Mouse (Mus musculus) midbrain, embryonic 11.5 days (tissue): ENCODE results near the gene Tjp2. TPM values are rescaled to one million over a fixed set of nuclear protein-coding genes. Genes with fewer than 3 reads are reported as not detected.

Experiments used
- ATAC-seq: fragments of 200-750 bp; cut with Nextera tagmentation; 2 replicates; pipeline ENCODE4 v1.8.0; 2017; ENCODE audit warnings: moderate TSS enrichment, moderate library complexity; ENCODE audit not compliant: low FRiP score
- DNase-seq: peaks from one replicate; pipeline ENCODE4 v3.0.0; 2015; ENCODE audit warnings: low spot score; ENCODE audit errors: missing footprints
- H3K27ac ChIP-seq: fragments of 300-500 bp; sonication (generic); 2 replicates; pipeline ENCODE4 v1.5.1; 2014; ENCODE audit warnings: low read depth, low read length
- H3K27me3 ChIP-seq: fragments of 300-500 bp; sonication (generic); 2 replicates; pipeline ENCODE4 v1.6.1; 2014; ENCODE audit warnings: mild to moderate bottlenecking, low read length, moderate library complexity, mixed read lengths; ENCODE audit not compliant: control insufficient read depth, insufficient read depth
- H3K36me3 ChIP-seq: fragments of 300-500 bp; sonication (generic); 2 replicates; pipeline ENCODE4 v1.6.1; 2014; ENCODE audit warnings: mild to moderate bottlenecking, low read length, moderate library complexity, mixed read lengths; ENCODE audit not compliant: control insufficient read depth, insufficient read depth
- H3K4me1 ChIP-seq: fragments of 300-500 bp; sonication (generic); 2 replicates; pipeline ENCODE4 v1.6.1; 2014; ENCODE audit warnings: low read length; ENCODE audit not compliant: control insufficient read depth, insufficient read depth
- H3K4me2 ChIP-seq: fragments of 300-500 bp; sonication (generic); 2 replicates; pipeline ENCODE4 v1.6.1; 2014; ENCODE audit warnings: mild to moderate bottlenecking, moderate library complexity
- H3K4me3 ChIP-seq: fragments of 300-500 bp; sonication (generic); 2 replicates; pipeline ENCODE4 v1.5.1; 2014; ENCODE audit warnings: low read depth, low read length
- H3K9ac ChIP-seq: fragments of 300-500 bp; sonication (generic); 2 replicates; pipeline ENCODE4 v1.6.1; 2014; ENCODE audit warnings: low read length
- H3K9me3 ChIP-seq: fragments of 300-500 bp; sonication (generic); 2 replicates; pipeline ENCODE4 v1.6.1; 2016; ENCODE audit warnings: low read length; ENCODE audit not compliant: control insufficient read depth
- WGBS: fragments of 180-500 bp; shearing (Covaris S2); extraction: QIAGEN DNeasy Blood & Tissue Kit; methylation state at CpG from one replicate; pipeline ENCODE4 v1.1.7; 2014; 5-methylcytosine and 5-hydroxymethylcytosine counted together
- polyA plus RNA-seq: library from polyadenylated mRNA; unstranded; fragments of >200 nt; fragmentation: Nextera tagmentation; extraction: Ambion mirVana; gene quantifications from 2 replicates; pipeline ENCODE4 v1.2.1, GENCODE M21; 2014

Tjp2 gene
- polyA plus RNA-seq, 1 experiment from 2014 or later = 23.0 TPM

- H3K27me3 ChIP-seq = no peaks in the 10 kb centered on the region
- H3K36me3 ChIP-seq = 0 out of 2 replicates have a peak, but pooled peaks cover 5% of the 10 kb centered on the region
- 77% methylated on average over 4 of the region's 4 CpGs for WGBS
- no peaks in the 10 kb centered on the region for H3K9me3 ChIP-seq
- H3K9ac ChIP-seq = no peak overlapping the region
- ATAC-seq = no peak
- peak; percentile 56 for DNase-seq
- no peak overlapping the region for H3K4me2 ChIP-seq
- H3K4me3 ChIP-seq = no peak overlapping the region
- H3K4me1 ChIP-seq = peaks cover 2% of the 10 kb centered on the region; the same call in 1 of the 2 replicates
- H3K27ac ChIP-seq = no peak overlapping the region
Observed at GRCm38 (mm10) chr19:24137392-24137791, 87.4 kb downstream of the Tjp2 start.

DNA sequence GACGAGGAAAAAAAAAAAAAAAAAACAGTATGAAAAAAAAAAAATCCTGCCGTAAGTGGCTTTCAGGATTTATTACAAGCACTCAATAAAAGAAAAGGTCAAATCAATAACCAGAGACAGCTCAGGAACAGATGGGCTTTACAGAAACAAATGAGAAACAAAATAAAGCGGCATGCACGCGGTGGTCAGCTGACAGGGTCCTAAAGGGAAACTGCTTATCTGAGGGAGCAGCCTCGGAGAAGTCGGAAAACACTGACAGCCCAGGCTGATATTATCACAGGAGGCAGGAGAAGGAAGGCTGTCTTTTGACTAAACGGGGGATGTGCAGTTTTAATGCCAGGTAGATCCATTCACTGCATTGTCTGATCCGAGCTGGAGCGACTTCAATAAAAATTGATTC lies 89.8 kb downstream of the Tjp2 start:
- 64% methylated on average over 10 of the region's 10 CpGs for WGBS
- H3K36me3 ChIP-seq = peaks cover 19% of the 10 kb centered on the region
- no peaks in the 10 kb centered on the region for H3K27me3 ChIP-seq
- no peak overlapping the region for H3K9ac ChIP-seq
- no peak overlapping the region; the same call in 1 of the 2 replicates for H3K4me3 ChIP-seq
- no peaks in the 10 kb centered on the region for H3K9me3 ChIP-seq
- peak overlapping the region; percentile 25; the same call in 1 of the 2 replicates for H3K4me2 ChIP-seq
- H3K4me1 ChIP-seq = no peaks in the 10 kb centered on the region
- no peak overlapping the region for H3K27ac ChIP-seq
- DNase-seq (no peak), ATAC-seq (peak; percentile 75; the same call in 1 of the 2 replicates)

DNA sequence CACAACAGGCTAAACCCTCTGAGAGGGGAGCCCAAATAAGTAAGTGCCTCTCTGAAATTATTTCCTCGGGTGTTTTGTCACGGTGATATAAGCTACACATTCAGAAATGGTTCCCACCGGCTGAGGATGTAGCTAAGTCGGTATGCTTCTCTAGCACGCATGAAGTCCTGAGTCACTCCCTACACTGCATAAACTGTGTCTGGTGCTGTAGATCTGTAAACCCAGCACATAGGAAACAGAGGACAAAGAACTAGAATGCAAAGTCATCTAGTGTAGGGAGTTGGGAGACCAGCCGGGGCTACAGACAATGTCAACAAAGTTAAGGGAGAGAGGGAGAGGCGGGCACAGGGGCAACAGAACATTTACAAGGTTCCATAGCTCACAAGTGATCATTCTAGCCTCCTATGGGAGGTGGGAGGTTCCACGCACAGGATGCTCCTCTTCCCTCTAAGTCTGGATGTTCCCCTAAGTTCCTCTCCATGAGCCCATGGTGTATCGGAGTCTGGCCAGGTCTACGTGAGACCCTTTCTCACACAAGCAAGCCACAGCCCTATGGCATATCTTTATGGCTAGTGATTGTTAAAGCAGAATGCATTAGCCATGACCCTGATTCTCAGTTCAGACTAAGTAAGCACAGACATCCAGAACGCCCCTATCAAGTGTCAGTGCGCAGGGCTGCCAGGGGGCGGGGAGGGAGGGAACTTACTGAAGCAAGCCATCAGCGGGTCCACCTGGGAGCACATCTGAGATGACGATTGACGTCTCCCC lies 90.5 kb downstream of the Tjp2 start:
- H3K36me3 ChIP-seq = peaks cover 22% of the 10 kb centered on the region
- no peaks in the 10 kb centered on the region for H3K27me3 ChIP-seq
- no peak overlapping the region; the same call in 1 of the 2 replicates for H3K4me3 ChIP-seq
- DNase-seq (no peak), ATAC-seq (peak; percentile 58; the same call in 1 of the 2 replicates)
- 78% methylated on average over 16 of the region's 16 CpGs for WGBS
- peak overlapping the region; percentile 25; the same call in 1 of the 2 replicates for H3K4me2 ChIP-seq
- no peak overlapping the region for H3K9ac ChIP-seq
- no peaks in the 10 kb centered on the region for H3K9me3 ChIP-seq
- H3K27ac ChIP-seq = no peak overlapping the region
- H3K4me1 ChIP-seq = no peaks in the 10 kb centered on the region

- 93% methylated on average over 8 of the region's 8 CpGs for WGBS
- Histone ChIP-seq H3K4me3 (no peak overlapping the region), H3K9ac (no peak overlapping the region), H3K36me3 (peaks cover 3% of the 10 kb centered on the region; the same call in 1 of the 2 replicates), H3K27me3 (no peaks in the 10 kb centered on the region), H3K4me2 (no peak overlapping the region), H3K4me1 (no peaks in the 10 kb centered on the region), H3K27ac (no peak overlapping the region), H3K9me3 (no peaks in the 10 kb centered on the region)
- DNase-seq (no peak), ATAC-seq (no peak)
Observed at GRCm38 (mm10) chr19:24123534-24124290, 101.1 kb downstream of the Tjp2 start.

DNA sequence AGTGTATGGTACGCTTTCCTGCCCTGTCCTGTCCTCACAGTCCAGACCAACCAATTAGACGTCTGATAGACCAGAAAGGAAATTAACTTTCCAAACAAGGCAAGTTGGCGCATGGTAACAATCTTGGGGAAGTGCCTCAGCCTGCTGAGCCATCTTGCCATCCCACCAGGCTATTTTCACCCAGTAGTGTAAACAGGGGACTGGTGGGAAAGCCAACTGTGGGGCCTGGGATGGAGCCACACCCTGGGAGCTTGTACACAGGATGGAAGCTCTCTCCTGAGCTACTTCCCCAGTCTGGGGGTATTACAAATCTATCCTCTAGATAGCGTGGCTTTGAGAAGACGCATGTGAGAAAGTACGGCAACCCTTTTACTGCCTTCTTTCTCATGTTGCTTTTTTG lies 101.7 kb downstream of the Tjp2 start:
- H3K27ac ChIP-seq = no peak overlapping the region
- no peak overlapping the region for H3K4me2 ChIP-seq
- H3K4me3 ChIP-seq = no peak overlapping the region
- DNase-seq (no peak), ATAC-seq (no peak)
- H3K27me3 ChIP-seq = no peaks in the 10 kb centered on the region
- peaks cover 2% of the 10 kb centered on the region; the same call in 1 of the 2 replicates for H3K36me3 ChIP-seq
- no peaks in the 10 kb centered on the region for H3K9me3 ChIP-seq
- H3K9ac ChIP-seq = no peak overlapping the region
- no peaks in the 10 kb centered on the region for H3K4me1 ChIP-seq
- WGBS = 89% methylated on average over 6 of the region's 6 CpGs

- Histone ChIP-seq H3K27me3 (no peaks in the 10 kb centered on the region), H3K4me1 (no peaks in the 10 kb centered on the region), H3K27ac (no peak overlapping the region), H3K9ac (no peak overlapping the region), H3K4me3 (no peak overlapping the region), H3K4me2 (no peak overlapping the region), H3K9me3 (no peaks in the 10 kb centered on the region), H3K36me3 (peaks cover 2% of the 10 kb centered on the region; the same call in 1 of the 2 replicates)
- ATAC-seq (no peak), DNase-seq (no peak)
- WGBS = 95% methylated on average over 9 of the region's 9 CpGs
Observed at GRCm38 (mm10) chr19:24122647-24123046, 102.2 kb downstream of the Tjp2 start.

DNA sequence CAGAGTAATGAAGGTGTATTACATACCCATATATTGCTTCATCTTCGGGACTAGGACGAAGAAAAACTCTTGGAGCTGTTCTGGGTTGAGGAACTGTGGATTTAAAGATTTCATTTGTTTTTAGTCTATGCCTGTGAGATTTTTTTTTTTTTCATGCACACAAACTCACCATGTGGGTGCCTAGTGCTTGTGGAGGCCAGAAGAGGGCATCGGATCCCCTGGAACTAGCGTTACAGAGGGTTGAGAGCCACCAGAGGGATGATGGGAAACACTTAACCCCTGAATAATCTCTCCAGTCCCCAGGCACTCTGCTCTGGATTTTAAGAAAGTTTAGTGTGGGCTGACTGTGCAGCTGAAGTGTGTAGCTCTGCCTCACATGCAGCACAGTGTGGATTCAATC lies 104.0 kb downstream of the Tjp2 start:
- Histone ChIP-seq H3K4me1 (no peaks in the 10 kb centered on the region), H3K27ac (no peak overlapping the region), H3K9me3 (no peaks in the 10 kb centered on the region), H3K4me2 (no peak overlapping the region), H3K4me3 (no peak overlapping the region), H3K27me3 (no peaks in the 10 kb centered on the region), H3K9ac (no peak overlapping the region), H3K36me3 (peaks cover 4% of the 10 kb centered on the region; the same call in 1 of the 2 replicates)
- no peak for DNase-seq
- ATAC-seq = no peak
- WGBS = 80% methylated on average over 4 of the region's 4 CpGs

GRCm38 (mm10) chr19:24118775-24119174 lies 106.1 kb downstream of the Tjp2 start:
- DNase-seq = no peak
- Histone ChIP-seq H3K9ac (no peak overlapping the region), H3K27ac (no peak overlapping the region), H3K36me3 (peaks cover 6% of the 10 kb centered on the region; the same call in 1 of the 2 replicates), H3K4me1 (no peaks in the 10 kb centered on the region), H3K4me2 (no peak overlapping the region), H3K9me3 (no peaks in the 10 kb centered on the region), H3K4me3 (no peak overlapping the region), H3K27me3 (no peaks in the 10 kb centered on the region)
- ATAC-seq = no peak
- 86% methylated on average over 9 of the region's 9 CpGs for WGBS

GRCm38 (mm10) chr19:24111581-24111980 lies 113.2 kb downstream of the Tjp2 start:
- no peaks in the 10 kb centered on the region for H3K27me3 ChIP-seq
- 92% methylated on average over 7 of the region's 7 CpGs for WGBS
- peaks cover 13% of the 10 kb centered on the region; the same call in 1 of the 2 replicates for H3K36me3 ChIP-seq
- H3K9ac ChIP-seq = no peak overlapping the region
- no peak for DNase-seq
- H3K4me3 ChIP-seq = no peak overlapping the region
- ATAC-seq = no peak
- no peaks in the 10 kb centered on the region for H3K9me3 ChIP-seq
- H3K4me2 ChIP-seq = no peak overlapping the region
- H3K4me1 ChIP-seq = no peaks in the 10 kb centered on the region
- no peak overlapping the region for H3K27ac ChIP-seq
